Mouse (Mus musculus) granulocyte monocyte progenitor cell, adult 5-6 weeks (primary cell): Measurements from ENCODE around the gene Ahnak2. TPM values are rescaled to one million over a fixed set of nuclear protein-coding genes. Genes with fewer than 3 reads are reported as not detected.

Source experiments
- ATAC-seq: replicated peaks from 2 replicates; pipeline ENCODE4 v1.8.0; 2016; ENCODE audit warnings: mild to moderate bottlenecking, moderate TSS enrichment, inconsistent platforms; ENCODE audit not compliant: poor library complexity, severe bottlenecking
- total RNA-seq, 2 experiments: library from RNA; stranded (forward) in 1 of 2; stranded (reverse) in 1 of 2; fragments of 200-712, 200-1000 nt in 1 of 2; fragments of >200 nt in 1 of 2; fragmentation: Nextera tagmentation in 1 of 2; gene quantifications; 2 replicates each; pipeline ENCODE4 v1.2.3; 2014 to 2017

Ahnak2 gene
- total RNA-seq, 2 experiments from 2014 or later = not detected

- ATAC-seq = no peak
These were observed 3.7 kb downstream of the Ahnak2 start for GRCm38 (mm10) chr12:112798716-112799115.

DNA sequence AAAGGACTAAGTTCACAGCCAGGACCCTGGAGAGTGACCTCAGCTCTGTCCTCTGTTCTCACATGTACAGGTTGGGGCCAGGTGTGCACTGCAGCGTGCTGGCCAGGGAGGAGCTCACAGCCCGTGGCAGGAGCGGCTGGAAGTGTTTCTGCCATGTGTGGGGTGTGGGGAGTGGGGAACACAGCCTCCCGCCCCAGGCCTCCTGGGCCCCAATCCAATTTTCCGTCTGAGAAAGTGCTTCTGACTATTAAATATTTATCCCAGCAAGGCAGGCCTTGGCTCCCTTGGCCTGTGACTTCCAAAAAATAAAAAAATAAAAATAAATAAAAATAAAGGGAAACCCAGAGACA, 4.2 kb downstream of the Ahnak2 start:
- no peak for ATAC-seq

DNA sequence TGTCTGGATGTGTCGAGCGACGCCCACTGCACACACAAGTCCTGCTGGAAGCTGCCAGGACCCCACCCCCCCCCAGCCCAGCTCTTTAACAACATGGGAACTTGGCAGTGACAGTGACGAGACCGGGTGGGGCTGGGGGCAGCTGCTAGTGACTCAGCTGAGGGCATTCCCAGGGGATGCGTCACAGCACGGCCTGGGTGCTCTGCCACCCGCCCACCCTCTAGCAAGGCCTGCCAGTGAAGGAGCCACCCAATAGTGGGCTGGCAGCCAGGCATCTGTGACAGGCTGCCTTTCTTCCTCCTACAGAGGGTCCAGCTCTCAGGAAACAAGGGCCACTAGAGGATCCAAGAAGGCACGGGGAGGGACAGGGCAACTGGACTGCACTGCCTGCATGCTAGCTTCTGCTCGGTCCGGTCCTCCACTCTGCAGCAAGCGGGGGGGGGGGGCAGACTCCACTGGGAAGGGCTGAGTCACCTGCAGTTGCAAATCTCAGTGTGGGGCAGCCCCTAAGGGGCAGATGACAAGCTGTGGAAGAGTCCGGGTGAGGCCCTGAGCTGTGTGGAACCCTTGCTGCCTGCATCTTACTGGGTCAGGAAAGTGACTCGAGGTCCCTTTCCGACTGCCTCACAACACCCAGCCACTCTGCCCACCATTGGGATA, 4.7 kb downstream of the Ahnak2 start:
- no peak for ATAC-seq

DNA sequence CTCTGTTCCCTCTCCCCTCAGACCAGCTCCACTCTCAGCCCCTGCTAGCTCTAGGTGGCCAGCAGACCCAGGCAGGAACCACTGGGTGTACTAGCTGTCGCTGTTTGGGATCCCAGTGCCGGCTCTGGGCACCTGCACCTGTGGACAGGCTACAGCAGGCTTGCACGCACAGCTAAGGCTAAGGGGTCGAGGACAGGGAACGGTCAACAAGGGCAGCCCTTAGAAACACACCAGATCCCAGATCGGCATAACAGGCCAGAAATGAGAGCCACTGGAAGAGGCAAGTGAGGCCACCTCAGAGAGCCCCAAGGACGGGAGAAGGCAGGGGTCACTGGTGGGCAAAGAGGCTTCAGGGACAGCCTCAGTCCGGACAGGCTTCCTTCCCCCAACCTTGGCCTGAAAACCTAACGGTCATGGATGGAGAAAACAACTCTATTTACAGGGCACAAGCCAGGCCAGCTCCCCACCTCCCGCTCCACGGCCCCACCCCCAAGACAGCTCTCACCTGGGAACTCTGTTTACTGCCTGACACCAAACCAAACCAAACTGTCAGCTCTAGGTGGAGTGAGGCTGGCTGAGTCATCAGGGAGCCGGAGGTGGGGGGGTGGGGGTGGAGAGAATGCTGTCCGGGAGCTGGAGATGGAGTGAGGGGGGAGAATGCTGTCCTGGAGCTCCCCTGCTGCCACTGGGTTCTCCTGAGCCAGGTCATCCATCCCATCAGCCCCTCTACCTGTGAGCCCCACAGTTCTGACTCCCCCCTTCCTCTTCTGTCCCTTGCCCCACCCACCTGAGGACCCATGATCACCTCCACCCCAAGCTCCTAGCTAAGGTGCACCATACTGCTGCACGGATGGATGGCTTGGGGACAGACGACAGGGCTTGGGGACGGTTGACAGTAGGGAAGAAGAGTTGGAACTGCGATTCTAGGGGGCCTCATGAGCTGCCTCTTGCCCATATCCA, 5.6 kb downstream of the Ahnak2 start:
- ATAC-seq = no peak

- ATAC-seq = 0 out of 2 replicates have a peak, but pooled peaks have one; percentile 6
These were observed 6.9 kb downstream of the Ahnak2 start for GRCm38 (mm10) chr12:112795466-112796104.

DNA sequence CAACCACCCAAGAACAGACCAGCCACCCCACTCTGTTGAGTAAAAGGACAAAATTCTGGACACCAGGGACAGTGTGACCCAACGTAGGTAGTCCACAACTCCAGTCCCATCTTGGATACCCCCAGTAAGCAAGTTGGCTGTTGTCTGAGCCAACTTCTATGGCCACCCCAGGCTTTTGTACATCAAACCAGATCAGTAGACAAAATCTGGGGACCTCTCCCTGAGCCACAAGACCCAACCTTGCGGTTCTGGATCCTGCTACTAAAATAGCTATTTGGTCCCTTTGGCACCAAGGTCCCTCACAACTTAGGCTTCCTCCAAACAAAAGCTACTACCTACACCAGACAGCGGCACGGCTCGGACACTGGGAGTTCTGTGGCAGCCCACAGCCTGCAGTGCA, 7.5 kb downstream of the Ahnak2 start:
- ATAC-seq = no peak

GRCm38 (mm10) chr12:112794356-112794816, 8.1 kb downstream of the Ahnak2 start:
- no peak for ATAC-seq

GRCm38 (mm10) chr12:112793601-112794355, 8.7 kb downstream of the Ahnak2 start:
- ATAC-seq = no peak

DNA sequence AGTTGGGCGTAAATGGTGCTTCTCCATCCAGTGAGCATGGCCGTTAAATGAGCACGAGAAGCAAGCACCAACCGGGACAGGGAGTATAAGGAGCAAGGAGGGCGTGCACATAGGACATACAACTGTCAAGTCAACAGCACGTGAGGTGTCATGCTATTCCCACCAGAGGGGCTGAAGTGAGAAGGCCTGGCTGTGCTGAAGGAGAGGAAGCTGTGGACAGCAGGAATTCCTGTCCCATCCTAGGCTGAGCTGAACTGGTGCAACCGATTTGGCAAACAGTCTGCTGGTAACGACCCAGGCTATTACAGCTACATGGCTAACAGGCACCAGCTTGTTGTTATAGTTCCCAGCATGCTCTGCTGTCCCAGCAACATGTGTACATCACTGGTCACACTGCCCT, 11.4 kb downstream of the Ahnak2 start:
- ATAC-seq = no peak

DNA sequence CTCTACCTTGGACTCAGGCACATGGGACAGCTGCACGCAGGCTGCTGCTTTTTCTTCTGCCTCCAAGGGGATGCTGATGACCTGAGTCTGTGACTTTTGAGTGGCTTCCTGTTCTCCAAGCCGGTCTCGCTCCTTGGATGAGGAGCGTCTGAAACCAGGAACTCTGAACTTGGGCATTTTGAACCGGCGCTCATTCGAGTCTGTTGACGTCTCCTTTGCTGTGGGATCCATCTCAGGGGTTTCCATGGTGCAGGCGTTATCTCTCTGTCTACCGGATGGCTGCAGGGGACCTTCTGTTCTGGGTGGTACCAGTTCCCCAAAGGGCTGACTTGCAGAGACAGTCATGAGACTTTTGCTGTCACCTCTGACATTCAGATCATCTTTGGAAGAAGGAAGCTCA, 28.0 kb downstream of the Ahnak2 start:
- ATAC-seq = no peak

DNA sequence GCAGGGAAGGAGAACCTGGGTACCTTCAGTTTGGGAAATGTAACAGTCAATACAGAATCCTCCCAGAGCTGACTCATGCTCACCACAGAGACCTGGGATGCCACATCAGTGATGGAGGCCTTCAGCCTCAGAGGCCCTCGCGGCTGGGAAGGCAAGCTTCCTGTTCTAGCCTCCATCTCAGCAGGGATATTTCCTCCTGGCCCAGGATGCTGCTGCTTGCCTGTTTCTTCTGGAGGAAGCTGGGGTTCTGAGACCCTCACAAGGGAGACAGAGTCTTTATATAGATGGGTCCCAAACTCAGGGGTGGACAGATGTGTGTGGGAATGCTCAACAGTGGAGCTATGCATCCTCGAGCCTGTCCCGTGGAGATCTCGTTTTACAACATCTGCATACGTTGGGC, 28.4 kb downstream of the Ahnak2 start:
- no peak for ATAC-seq

DNA sequence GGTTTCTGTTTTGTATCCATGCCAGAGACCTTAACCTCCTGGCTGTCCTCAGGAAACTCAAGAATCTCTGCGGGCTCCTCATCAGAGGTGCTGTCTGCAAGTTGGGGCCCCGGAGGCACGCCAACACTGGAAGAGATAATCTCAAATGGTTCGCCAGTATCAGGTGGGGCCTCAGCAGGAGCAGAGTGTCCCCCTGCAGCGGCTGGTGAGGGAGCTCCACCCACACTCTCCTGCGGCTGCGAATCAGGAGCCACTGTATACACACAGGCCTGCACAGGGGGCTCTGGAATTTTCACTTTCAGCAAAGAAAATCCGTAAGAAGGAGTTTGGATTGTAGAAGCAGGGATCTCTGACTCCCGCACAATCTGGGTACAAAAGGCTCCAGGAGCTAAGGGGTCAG, 29.1 kb downstream of the Ahnak2 start:
- no peak for ATAC-seq

GRCm38 (mm10) chr12:112772306-112772705, 30.2 kb downstream of the Ahnak2 start:
- ATAC-seq = no peak

- no peak for ATAC-seq
These were observed 32.1 kb downstream of the Ahnak2 start for GRCm38 (mm10) chr12:112770396-112770795.

- no peak for ATAC-seq
These were observed 32.7 kb downstream of the Ahnak2 start for GRCm38 (mm10) chr12:112769751-112770150.

- no peak for ATAC-seq
These were observed 33.4 kb downstream of the Ahnak2 start for GRCm38 (mm10) chr12:112769031-112769430.

DNA sequence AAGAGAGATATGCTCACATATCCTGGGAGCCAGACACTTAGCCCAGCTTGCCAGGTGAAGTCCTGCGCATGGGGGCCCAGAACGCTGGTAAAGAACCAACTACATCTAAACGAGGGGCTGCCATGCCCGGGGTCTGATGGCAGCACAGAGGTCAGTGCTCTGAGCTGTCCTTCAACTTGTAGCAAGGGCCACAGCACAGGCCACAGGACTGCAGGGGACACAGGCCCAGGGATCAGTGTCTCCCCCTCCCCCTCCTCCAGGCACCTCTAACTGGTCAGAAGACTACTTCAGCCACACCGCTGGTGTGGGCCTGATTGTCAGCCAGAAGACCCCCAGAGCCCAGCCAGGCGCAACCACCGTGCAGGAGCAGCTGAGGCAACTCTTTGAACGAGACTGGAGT, 34.3 kb downstream of the Ahnak2 start:
- ATAC-seq = no peak

DNA sequence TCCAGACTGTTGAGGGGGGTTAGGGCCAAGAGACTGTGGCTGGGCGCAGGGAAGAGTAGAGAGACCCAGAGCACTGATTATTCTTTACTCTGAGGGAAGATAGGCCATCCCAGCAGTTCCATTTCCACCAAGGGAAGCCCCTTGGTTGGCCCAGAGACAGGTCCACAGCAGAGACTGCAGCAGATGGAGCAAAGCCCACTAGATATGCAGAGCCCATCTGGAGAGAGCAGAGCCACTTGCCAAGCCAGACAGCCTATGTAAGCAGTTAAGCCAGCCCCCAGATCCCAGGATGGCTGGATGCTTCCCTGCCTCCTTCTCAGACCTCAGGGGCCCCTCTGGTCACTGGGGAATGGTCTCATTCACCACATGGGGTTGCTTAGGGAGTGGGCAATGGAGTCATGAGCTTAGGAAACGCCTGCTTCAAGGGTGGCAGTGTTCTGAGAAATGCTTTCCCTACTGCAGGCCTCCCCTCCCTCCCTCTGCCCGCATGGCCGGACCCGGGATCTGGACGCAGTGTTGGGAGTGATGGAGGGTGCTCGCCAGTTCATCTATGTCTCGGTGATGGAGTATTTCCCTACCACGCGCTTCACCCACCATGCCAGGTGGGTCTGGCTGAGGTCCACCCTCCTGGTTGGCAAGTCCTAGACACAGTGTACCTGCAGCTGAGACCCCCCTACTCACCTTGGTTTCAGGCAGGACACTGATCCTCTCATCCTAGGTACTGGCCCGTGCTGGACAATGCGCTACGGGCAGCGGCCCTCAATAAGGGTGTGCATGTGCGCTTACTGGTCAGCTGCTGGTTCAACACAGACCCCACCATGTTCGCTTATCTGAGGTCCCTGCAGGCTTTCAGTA, 35.2 kb downstream of the Ahnak2 start:
- ATAC-seq = no peak

GRCm38 (mm10) chr12:112766586-112766985, 35.9 kb downstream of the Ahnak2 start:
- ATAC-seq = no peak
